Mouse (Mus musculus): ENCODE measurements around the gene Map3k4.

GRCm38 (mm10) chr17:12223682-12224081 is 94.9 kb downstream of the Map3k4 start:
- TF ChIP-seq POLR2A (IDR thresholded peaks at IDR 0.05; ENCODE audit: control insufficient read depth, low read depth, low read length), result no peak
- no peak for TF ChIP-seq CTCF (IDR thresholded peaks at IDR 0.05; ENCODE audit: control insufficient read depth, insufficient read depth, insufficient replicate concordance, low read depth, low read length)
